In genomic region chr7:97867866-97868265, GRCm38 (mm10) we compare ENCODE assay signal across 39 mouse cellular contexts. TPM values are rescaled to one million over a fixed set of nuclear protein-coding genes. Genes with fewer than 3 reads are reported as not detected.
DNase-seq lines count a peak whose midpoint lies in the region; ATAC-seq and TF ChIP-seq lines count a peak whose summit lies in the region.
"Had no signal": no experiment of that assay in that cellular context is flagged by ENCODE, and none has a peak within 500 bp of the region (broad histone marks: within the 10 kb centered on the region; RNA-seq: fewer than 3 reads in every experiment).

No protein-coding gene starts in this region.

- H3K4me1 ChIP-seq in midbrain, postnatal 0 days (ENCODE audit: insufficient read depth, low read length) = no peaks in the 10 kb centered on the region
- no peaks in the 10 kb centered on the region for H3K4me1 ChIP-seq in midbrain, embryonic 16.5 days (ENCODE audit: control insufficient read depth, insufficient read depth, low read length)
- H3K4me1 ChIP-seq: hindbrain, embryonic 13.5 days; kidney, embryonic 15.5 days; limb, embryonic 10.5 days; limb, embryonic 15.5 days; liver, embryonic 13.5 days; midbrain, embryonic 10.5 days; midbrain, embryonic 15.5 days; neural tube, embryonic 12.5 days had no signal

- no peak for TF ChIP-seq CTCF in midbrain, postnatal 0 days (IDR thresholded peaks at IDR 0.05)

- H3K4me3 ChIP-seq in midbrain, postnatal 0 days (ENCODE audit: low read depth, low read length) = no peak overlapping the region
- H3K4me3 ChIP-seq in midbrain, embryonic 16.5 days (ENCODE audit: low read depth, low read length) = no peak overlapping the region
- H3K4me3 ChIP-seq: heart, embryonic 10.5 days; hindbrain, embryonic 13.5 days; kidney, embryonic 15.5 days; limb, embryonic 10.5 days; limb, embryonic 15.5 days; liver, embryonic 13.5 days; midbrain, embryonic 10.5 days; midbrain, embryonic 15.5 days; myocyte; neural tube, embryonic 12.5 days had no signal

- H3K4me2 ChIP-seq in midbrain, postnatal 0 days (ENCODE audit: low read depth, low read length, poor library complexity, severe bottlenecking) = no peak overlapping the region
- H3K4me2 ChIP-seq in midbrain, embryonic 16.5 days (ENCODE audit: low read length) = no peak overlapping the region
- H3K4me2 ChIP-seq: hindbrain, embryonic 13.5 days; kidney, embryonic 15.5 days; limb, embryonic 15.5 days; liver, embryonic 13.5 days; midbrain, embryonic 15.5 days; neural tube, embryonic 12.5 days had no signal

- no peaks in the 10 kb centered on the region for H3K9me3 ChIP-seq in midbrain, postnatal 0 days (ENCODE audit: low read length)
- H3K9me3 ChIP-seq in midbrain, embryonic 16.5 days (replicated peaks; ENCODE audit: control insufficient read depth, low read length, poor library complexity, severe bottlenecking) = no peaks in the 10 kb centered on the region
- H3K9me3 ChIP-seq: G1E; heart, embryonic 10.5 days; hindbrain, embryonic 13.5 days; kidney, embryonic 15.5 days; limb, embryonic 10.5 days; limb, embryonic 15.5 days; liver, embryonic 13.5 days; midbrain, embryonic 10.5 days; midbrain, embryonic 15.5 days; neural tube, embryonic 12.5 days had no signal

- H3K27ac ChIP-seq in midbrain, postnatal 0 days (ENCODE audit: low read depth, low read length) = no peak overlapping the region
- no peak overlapping the region for H3K27ac ChIP-seq in midbrain, embryonic 16.5 days (ENCODE audit: low read length)
- H3K27ac ChIP-seq: heart, embryonic 10.5 days; hindbrain, embryonic 13.5 days; kidney, embryonic 15.5 days; limb, embryonic 10.5 days; limb, embryonic 15.5 days; liver, embryonic 13.5 days; macrophage; midbrain, embryonic 10.5 days; midbrain, embryonic 15.5 days; neural tube, embryonic 12.5 days had no signal

- no peak for DNase-seq in cerebellum, postnatal 4 days (ENCODE audit: low spot score in 2 of 2)
- DNase-seq in midbrain, postnatal 0 days (ENCODE audit: low spot score) = peak; percentile 30
- peak; percentile 75 to 81 for DNase-seq in cerebellum, postnatal 10 days
- no peak for DNase-seq in kidney, adult 8-10 months
- DNase-seq: adrenal gland, postnatal 10 days; gastrocnemius, postnatal 14 days; heart, postnatal 36 days; kidney, adult 11 months; kidney, postnatal 36 days; liver, embryonic 13.5 days; lung, adult 18-20 months; right cerebral cortex, adult 18-20 months; spleen, adult 18-20 months; thymus, adult 18-20 months; thymus, postnatal 25 days had no signal

- no peaks in the 10 kb centered on the region for H3K27me3 ChIP-seq in midbrain, postnatal 0 days (ENCODE audit: insufficient read depth, low read length)
- no peaks in the 10 kb centered on the region for H3K27me3 ChIP-seq in midbrain, embryonic 16.5 days (ENCODE audit: control insufficient read depth, insufficient read depth, low read depth, low read length)
- H3K27me3 ChIP-seq: hindbrain, embryonic 13.5 days; kidney, embryonic 15.5 days; limb, embryonic 15.5 days; liver, embryonic 13.5 days; midbrain, embryonic 15.5 days; neural tube, embryonic 12.5 days had no signal

- H3K9ac ChIP-seq in midbrain, postnatal 0 days (replicated peaks; ENCODE audit: low read length, poor library complexity, severe bottlenecking) = no peak overlapping the region
- no peak overlapping the region for H3K9ac ChIP-seq in midbrain, embryonic 16.5 days (ENCODE audit: low read depth, low read length)
- H3K9ac ChIP-seq: hindbrain, embryonic 13.5 days; kidney, embryonic 15.5 days; limb, embryonic 15.5 days; liver, embryonic 13.5 days; midbrain, embryonic 15.5 days; neural tube, embryonic 12.5 days had no signal

- peaks cover 5% of the 10 kb centered on the region; the same call in 1 of the 2 replicates for H3K36me3 ChIP-seq in midbrain, postnatal 0 days (ENCODE audit: insufficient read depth, low read length)
- no peaks in the 10 kb centered on the region for H3K36me3 ChIP-seq in midbrain, embryonic 16.5 days (ENCODE audit: control insufficient read depth, insufficient read depth, low read length)
- H3K36me3 ChIP-seq: G1E; kidney, embryonic 15.5 days; limb, embryonic 10.5 days; limb, embryonic 15.5 days; liver, embryonic 13.5 days had no signal

- WGBS in midbrain, postnatal 0 days = 80% methylated on average over 5 of the region's 5 CpGs
- WGBS in midbrain, embryonic 16.5 days = 75% methylated on average over 5 of the region's 5 CpGs

- peak; percentile 85; the same call in 1 of the 2 replicates for ATAC-seq in cerebellum, adult (ENCODE audit: insufficient number of reproducible peaks, low FRiP score, low TSS enrichment)
- no peak for ATAC-seq in midbrain, postnatal 0 days (ENCODE audit: low FRiP score)
- no peak for ATAC-seq in midbrain, embryonic 16.5 days
- no peak for ATAC-seq in megakaryocyte, adult 5-6 weeks (ENCODE audit: poor library complexity, severe bottlenecking)
- no peak for ATAC-seq in CD4-positive, CD25-positive, alpha-beta regulatory T cell, adult 4 months
- ATAC-seq: forebrain, embryonic 14.5 days; inflammation-experienced regulatory T-cells, adult 6 months; lung, postnatal 0 days; midbrain, embryonic 15.5 days had no signal

RNA-seq across cellular contexts. Expression of gene Gdpd4, which starts 51.9 kb away (rescaled TPM):
- 0.71 TPM in 1 of 2 replicates, not detected in the other for total RNA-seq in midbrain, postnatal 0 days (2014; rRNA removed)
- polyA plus RNA-seq in midbrain, postnatal 0 days (2015; fragmentation: Nextera tagmentation; extraction: Ambion mirVana) = not detected in 2 replicates
- 0.09 TPM in 1 of 2 replicates, not detected in the other for polyA plus RNA-seq in midbrain, embryonic 16.5 days (2015; fragmentation: Nextera tagmentation; extraction: Ambion mirVana)
- total RNA-seq in megakaryocyte, adult 5-6 weeks (2015) = not detected in 2 replicates
- total RNA-seq in megakaryocyte, adult 5-6 weeks (2017) = not detected in 2 replicates
- polyA plus RNA-seq in CD4-positive, CD25-positive, alpha-beta regulatory T cell, adult 4 months (2017; shearing (Covaris generic)) = not detected
- total RNA-seq: adrenal gland, postnatal 10 days; granulocyte monocyte progenitor cell, adult 5-6 weeks; heart, postnatal 36 days; layer of hippocampus, adult 8-10 months; layer of hippocampus, postnatal 25 days had no signal
- polyA plus RNA-seq: C2C12; forebrain, embryonic 14.5 days; G1E; heart, embryonic 16.5 days; inflammation-experienced regulatory T-cells, adult 6 months; kidney, embryonic 15.5 days; limb, embryonic 10.5 days; limb, embryonic 15.5 days; liver, embryonic 13.5 days; lung, postnatal 0 days; macrophage; midbrain, embryonic 10.5 days; myocyte; stomach, embryonic 16.5 days had no signal

Comparison
In these comparisons a context has a peak if more than half of its experiments do, and no peak if none do; other contexts are left out.
1. DNase-seq: peak in midbrain, postnatal 0 days (single experiment) and cerebellum, postnatal 10 days (2 of 2); none in cerebellum, postnatal 4 days (0 of 2) and kidney, adult 8-10 months (0 of 2).